Mouse (Mus musculus) natural killer cell, adult 2 months (primary cell): Measurements from ENCODE around the gene Mogat2.

ENCODE experiments used
- DNase-seq, 2 experiments: peaks; one replicate each; pipeline ENCODE4 v3.0.0; 2022; ENCODE audit warnings: low spot score in 2 of 2

Gene Mogat2

DNA sequence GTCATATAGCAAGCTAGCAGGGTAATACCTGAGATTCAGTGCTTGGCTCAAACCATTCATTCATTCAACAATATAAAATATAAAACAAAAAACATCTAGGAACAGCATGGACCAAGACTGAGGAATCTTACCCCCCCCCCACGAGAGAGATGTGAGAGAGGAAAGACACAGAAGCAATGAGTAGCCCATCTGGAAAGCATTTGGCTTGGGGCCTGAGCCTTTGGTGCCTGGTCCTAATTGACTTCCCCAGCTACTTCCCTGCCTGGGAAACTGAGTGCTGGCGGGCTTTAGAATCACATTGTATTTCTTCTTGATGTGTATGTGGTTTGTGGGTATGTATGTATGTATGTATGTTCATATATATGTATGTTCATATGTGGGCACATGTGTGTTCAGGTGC is 2.8 kb downstream of the Mogat2 start:
- no peak for DNase-seq

GRCm38 (mm10) chr7:99234916-99235315 is 3.5 kb downstream of the Mogat2 start:
- no peak for DNase-seq

DNA sequence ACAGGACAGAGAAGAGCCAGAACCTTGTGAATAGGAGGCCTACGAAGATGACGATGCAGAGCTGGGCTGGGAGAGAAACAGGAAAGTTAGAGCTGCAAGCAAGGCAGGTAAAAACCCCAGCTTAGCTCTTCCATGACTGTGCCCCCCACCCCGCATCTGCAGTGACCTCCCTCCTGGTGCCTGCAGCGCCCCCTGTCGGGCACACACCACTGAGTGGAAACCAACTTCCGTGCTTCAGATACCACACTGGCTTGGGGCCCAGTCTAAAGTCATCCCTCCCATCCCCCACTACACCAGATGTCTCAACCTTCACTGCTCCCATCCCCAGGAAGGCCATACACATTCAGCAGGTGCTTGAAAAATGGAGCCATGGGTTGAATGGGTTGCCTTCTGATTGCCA is 5.8 kb downstream of the Mogat2 start:
- no peak for DNase-seq

DNA sequence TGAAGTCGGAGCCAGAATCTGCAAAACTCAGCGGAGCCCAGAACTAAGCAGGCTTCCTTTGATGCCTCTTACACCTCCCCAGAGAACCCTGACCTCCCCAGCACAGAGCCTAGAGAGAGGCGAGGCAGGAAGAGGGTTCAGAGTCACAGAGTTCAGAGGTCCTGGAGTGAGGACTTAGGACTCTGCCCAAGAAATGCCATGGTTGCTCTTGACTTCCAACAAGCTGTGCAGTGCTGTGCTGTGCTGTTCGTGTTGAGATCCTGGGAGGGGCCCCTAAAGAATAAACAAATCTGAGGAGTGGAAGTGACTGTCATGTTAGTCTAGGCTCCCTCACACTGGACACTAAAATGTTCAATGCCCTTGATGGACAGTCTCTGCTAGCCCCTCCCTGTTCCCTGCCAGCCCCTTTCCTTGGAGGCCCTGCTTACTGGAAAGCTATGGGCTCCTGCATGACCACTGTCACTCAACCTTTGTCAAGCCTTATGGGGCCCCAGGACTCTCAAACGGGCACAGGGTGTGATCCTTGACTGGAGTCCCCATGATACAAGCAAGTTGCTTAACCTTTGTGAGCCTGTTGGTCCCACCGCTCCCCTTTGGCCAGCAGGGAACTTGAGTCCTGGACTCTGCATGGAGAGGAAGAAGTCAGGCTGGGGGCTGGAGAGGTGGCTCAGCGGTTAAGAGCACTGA is 8.2 kb downstream of the Mogat2 start:
- DNase-seq, result no peak

DNA sequence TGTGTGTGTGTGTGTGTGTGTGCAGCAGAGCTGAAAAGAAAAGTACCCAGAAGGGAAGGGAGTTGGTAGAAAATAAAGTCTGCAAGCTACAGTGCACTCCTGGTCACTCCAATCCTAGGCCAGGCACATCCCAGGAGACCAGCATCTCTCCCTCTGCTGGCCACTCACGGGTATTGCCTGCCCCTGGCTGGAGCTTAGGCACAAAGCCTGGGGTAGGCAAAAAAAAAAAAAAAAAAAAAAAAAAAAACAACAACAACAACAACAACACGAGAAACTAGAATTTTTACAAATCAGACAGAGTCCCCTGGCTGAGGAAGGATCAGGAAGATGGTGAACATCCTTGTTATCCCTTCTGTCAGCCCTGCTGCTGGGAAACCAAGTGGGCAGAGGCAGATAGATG is 9.0 kb downstream of the Mogat2 start:
- DNase-seq, result no peak

GRCm38 (mm10) chr7:99228825-99229224 is 9.6 kb downstream of the Mogat2 start:
- DNase-seq, result no peak

- no peak for DNase-seq
Observed at GRCm38 (mm10) chr7:99227267-99227666, 11.2 kb downstream of the Mogat2 start.

DNA sequence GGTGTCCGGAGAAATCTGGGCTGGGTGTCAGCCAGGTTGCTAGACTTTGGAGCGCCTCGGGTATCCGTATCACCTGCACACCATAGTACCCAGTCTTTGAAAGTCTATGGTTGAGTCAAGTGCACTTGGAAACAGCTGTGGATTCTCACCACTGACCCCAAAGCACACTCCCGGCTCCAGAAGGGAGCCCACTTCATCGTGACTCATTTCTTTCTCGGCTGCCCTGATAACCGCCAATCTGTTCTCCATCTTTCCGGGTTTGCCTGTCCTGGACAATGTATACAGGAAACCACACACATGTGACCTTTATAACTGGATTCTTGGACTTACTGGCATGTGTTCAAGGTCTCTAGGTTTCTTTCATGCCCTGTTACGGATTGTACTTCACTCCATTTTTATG is 11.8 kb downstream of the Mogat2 start:
- no peak for DNase-seq

DNA sequence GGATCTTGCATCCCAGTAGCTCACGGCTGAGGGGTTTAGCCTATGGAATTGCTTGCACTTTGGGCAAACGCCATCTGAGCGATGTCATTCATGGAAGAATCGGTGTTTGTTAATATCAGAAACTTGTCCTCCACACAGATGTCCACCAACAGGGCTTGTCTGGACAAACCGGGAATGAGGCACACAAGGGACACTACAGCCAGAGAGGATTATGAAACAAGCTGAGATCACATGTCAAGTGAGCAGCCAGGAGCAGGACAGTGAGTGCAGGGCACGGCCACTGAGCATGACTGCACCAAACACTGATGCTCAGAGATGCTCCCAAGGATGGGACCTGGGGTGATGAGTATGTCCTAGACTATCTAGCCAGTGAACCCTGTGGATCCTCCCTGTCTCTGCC is 13.0 kb downstream of the Mogat2 start:
- DNase-seq, result no peak

- no peak for DNase-seq
Observed at GRCm38 (mm10) chr7:99224648-99225190, 13.7 kb downstream of the Mogat2 start.

DNA sequence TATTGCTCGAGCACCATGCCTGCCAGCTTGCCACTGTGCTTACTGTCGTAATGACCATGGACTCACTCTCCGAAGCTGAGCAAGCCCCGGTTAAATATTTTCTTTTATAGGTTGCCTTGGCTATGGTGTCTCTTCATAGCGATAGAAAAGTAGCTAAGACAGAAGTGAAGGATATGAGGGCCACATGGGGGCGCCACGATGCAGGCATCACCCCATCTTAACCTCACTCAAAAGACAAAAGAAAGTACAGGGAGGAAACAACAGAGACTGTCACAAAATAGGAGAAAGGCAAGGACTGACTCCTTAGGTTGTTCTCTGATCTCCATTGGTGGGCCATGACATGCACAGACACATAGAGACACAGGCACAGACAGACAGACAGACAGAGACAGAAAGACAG is 14.2 kb downstream of the Mogat2 start:
- DNase-seq, result no peak

DNA sequence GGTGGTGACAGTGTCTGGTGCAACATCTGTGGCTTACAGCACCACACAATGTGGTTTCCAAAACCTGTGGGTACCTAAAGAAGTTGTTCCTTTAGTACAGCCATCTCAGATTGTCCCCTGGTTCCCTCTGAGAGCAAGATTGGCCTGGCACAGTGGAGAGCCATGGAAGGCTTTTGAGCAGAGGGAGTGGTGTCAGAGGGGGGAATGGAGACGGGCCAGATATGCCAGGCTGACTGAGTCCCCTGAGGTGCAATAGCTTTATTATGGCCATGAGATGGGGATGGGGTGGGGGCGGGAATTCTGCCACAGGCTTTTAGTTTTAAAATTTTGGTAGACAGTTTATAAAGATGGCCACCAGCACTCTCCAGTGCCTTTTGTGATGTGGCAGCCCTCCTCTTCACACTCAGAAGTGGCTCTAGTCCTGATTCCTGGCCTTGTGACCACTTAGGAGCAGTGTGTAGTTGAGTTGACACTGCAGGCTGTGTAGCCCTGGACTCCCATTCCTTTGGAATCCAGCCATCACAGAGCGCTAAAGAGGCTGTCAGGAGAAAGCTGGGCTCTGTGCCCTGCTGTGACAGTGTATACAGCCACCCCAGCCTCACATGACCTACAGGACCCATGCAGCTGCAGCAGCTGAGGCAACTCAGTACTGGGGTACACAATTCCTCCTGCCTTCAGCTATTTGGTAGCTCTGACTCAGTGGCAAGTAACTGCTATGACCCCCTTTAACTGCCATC is 20.9 kb downstream of the Mogat2 start:
- no peak for DNase-seq

DNA sequence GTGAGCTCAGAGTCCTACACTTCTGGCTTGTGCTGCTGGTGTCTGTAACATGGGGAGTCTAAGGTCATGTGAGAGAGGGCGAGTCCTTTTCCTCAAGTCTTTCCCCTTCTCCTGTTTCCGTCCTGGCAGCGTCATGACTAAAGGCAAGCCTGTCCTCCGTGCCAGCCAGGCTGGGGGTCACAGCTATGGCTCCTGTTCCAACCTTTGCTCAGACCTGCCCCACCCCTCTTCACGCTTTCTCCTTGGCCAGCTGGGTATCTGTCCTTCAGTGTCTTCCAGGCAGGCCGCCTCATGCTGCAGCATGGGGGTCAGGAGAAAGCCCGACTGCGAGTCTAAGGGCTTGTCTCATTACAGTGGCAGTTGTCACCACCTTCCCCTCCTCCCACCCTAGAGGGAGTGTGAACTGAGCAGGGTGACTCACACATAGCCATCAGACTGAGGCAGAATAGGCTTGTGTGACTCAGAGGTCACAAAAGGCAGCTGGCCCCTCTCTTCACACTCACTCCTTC is 23.0 kb downstream of the Mogat2 start:
- DNase-seq, result no peak

DNA sequence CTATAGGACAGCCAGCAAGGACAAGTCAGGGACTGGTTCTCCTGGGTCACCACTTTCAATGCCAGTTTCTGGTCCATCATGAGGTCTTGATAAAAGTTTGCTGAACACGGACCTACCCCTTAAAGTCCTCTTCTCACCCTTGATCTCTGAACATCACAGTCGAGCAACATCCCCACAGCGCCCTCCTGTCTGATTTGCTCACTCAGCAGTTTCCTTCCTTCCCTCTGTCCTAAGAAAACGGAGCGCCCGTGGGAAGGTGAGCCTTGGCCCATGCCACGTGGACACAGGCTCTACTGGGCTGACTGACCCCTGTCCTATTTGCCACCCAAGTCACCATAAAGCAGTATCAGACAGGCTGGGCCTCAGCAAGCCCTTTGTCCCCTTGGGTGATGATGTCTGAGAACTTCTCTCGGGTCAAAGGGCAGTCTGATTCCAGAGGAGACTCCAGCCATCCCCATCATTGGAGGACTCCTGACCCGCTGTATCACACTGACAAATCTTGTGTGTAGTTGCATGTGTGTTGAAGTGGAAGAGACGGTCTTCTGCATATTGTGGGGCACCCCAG is 23.7 kb downstream of the Mogat2 start:
- no peak for DNase-seq

- DNase-seq, result no peak
Observed at GRCm38 (mm10) chr7:99213686-99214085, 24.7 kb downstream of the Mogat2 start.

GRCm38 (mm10) chr7:99213056-99213455 is 25.4 kb downstream of the Mogat2 start:
- DNase-seq, result no peak

GRCm38 (mm10) chr7:99208704-99209103 is 29.7 kb downstream of the Mogat2 start:
- DNase-seq, result no peak

- DNase-seq, result no peak
Observed at GRCm38 (mm10) chr7:99206364-99206763, 32.1 kb downstream of the Mogat2 start.

DNA sequence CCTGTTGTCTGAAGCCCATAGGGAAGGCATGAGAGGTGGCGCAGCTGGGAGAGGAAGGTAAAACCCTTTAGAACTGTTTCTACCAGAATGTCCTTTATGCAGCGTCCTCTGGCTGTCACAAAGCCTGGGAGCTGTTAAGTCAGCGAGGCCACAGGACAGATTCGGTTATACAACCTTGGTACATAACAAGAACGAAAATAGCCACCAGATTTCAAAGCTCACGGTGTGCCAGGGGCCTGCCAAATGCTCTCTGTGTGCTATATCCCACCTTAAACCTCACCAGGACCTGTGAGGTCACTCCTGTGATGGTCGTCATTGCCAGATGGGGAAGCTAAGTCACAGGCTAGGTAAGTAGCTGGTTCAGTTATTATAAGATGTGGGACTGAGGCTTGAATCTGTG is 36.3 kb downstream of the Mogat2 start:
- no peak for DNase-seq

- no peak for DNase-seq
Observed at GRCm38 (mm10) chr7:99200290-99200689, 38.1 kb downstream of the Mogat2 start.

DNA sequence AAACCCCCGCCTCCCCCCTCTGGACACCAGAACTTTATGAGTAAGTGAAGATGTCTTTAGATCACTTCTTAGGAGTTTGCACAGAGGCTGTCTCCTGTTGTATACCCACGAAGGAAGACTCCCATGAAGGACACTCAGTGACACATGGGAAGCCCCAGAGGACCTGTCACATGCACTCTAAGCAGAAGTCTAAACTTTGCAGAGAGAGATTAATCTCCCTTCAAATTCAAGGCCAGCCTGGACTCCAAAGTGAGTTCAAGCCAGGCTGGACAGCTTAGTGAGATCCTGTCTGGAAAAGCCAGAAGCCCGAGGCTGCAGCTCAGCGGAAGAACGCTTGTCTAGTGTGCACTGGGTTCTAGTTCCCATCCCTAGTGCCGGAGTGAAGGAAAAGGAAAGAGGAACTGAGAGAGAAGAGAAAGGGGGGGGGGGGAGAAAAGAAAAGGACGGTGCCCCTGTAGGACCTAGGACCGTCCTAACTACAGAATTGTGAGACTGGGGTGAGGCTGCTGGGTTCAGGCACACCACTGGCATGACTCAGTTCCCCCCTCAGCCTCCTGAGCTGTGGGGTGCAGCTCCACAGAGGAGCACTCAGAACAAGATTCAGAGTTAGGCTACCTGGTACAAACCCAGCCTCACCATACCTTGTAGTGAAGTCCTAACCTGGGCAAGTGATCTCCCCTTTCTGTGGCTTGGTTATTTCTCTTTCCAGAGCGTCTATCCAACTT is 38.8 kb downstream of the Mogat2 start:
- DNase-seq, result no peak

DNA sequence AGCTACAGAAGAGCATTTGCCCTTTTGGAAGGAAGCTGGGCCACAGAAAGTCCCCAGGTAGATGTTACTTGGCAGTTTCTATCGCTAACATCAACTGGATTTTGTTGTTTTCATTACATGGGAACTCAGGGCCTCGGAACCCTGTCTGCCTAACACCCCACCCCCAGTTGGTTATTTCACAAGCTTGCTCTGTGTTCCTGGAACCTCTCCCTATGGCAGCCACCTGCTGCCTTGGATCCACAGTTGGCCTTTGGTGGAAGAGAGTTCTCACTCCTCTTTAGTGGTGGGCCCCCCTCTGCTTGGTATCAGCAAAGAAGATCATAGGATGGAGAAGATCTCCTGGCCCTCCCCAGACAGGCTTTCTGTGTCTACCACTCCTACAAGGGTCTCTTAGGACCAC is 39.6 kb downstream of the Mogat2 start:
- DNase-seq, result no peak
